Mouse (Mus musculus): ENCODE measurements around the gene Zfp423. TPM values are rescaled to one million over a fixed set of nuclear protein-coding genes. Genes with fewer than 3 reads are reported as not detected.
A peak's percentile ranks its signal among the peaks of the same experiment; 100 is the strongest.

The Zfp423 gene
- polyA plus RNA-seq, 1 experiment from 2014 or later, result 40.3 TPM

GRCm38 (mm10) chr8:87957871-87958450 lies 1.4 kb downstream of the Zfp423 start:
- peak overlapping the region; percentile 99 for H3K9ac ChIP-seq (ENCODE audit: low read length)
- DNase-seq (ENCODE audit: low spot score, missing footprints), result peak; percentile 95
- H3K9me3 ChIP-seq (ENCODE audit: control insufficient read depth, low read length), result no peaks in the 10 kb centered on the region
- ATAC-seq (ENCODE audit: low FRiP score), result no peak
- peak overlapping the region; percentile 93 for H3K4me3 ChIP-seq (ENCODE audit: low read depth, low read length)
- H3K4me2 ChIP-seq, result peak overlapping the region; percentile 98
- WGBS, result under 1% methylated on average over 20 of the region's 20 CpGs
- no peaks in the 10 kb centered on the region for H3K36me3 ChIP-seq (ENCODE audit: control insufficient read depth, insufficient read depth, low read length)
- H3K27me3 ChIP-seq (ENCODE audit: control insufficient read depth, insufficient read depth, low read length), result peaks cover 7% of the 10 kb centered on the region
- peaks cover 70% of the 10 kb centered on the region for H3K4me1 ChIP-seq (ENCODE audit: control insufficient read depth, insufficient read depth, low read length)
- H3K27ac ChIP-seq (ENCODE audit: low read depth, low read length), result peak overlapping the region; percentile 94

- no peak overlapping the region; the same call in 1 of the 2 replicates for H3K9ac ChIP-seq (ENCODE audit: low read length)
- WGBS, result 65% methylated on average over 5 of the region's 5 CpGs
- H3K4me2 ChIP-seq, result no peak overlapping the region
- H3K9me3 ChIP-seq (ENCODE audit: control insufficient read depth, low read length), result no peaks in the 10 kb centered on the region
- no peaks in the 10 kb centered on the region for H3K36me3 ChIP-seq (ENCODE audit: control insufficient read depth, insufficient read depth, low read length)
- H3K27me3 ChIP-seq (ENCODE audit: control insufficient read depth, insufficient read depth, low read length), result no peaks in the 10 kb centered on the region; the same call in 1 of the 2 replicates
- DNase-seq (ENCODE audit: low spot score, missing footprints), result no peak
- H3K27ac ChIP-seq (ENCODE audit: low read depth, low read length), result no peak overlapping the region
- peaks cover 60% of the 10 kb centered on the region for H3K4me1 ChIP-seq (ENCODE audit: control insufficient read depth, insufficient read depth, low read length)
- no peak for ATAC-seq (ENCODE audit: low FRiP score)
- H3K4me3 ChIP-seq (ENCODE audit: low read depth, low read length), result no peak overlapping the region
Observed at GRCm38 (mm10) chr8:87956001-87956400, 3.4 kb downstream of the Zfp423 start.

- Histone ChIP-seq H3K27me3 (ENCODE audit: control insufficient read depth, insufficient read depth, low read length) (no peaks in the 10 kb centered on the region), H3K4me1 (ENCODE audit: control insufficient read depth, insufficient read depth, low read length) (peaks cover 63% of the 10 kb centered on the region), H3K4me3 (ENCODE audit: low read depth, low read length) (no peak overlapping the region), H3K9me3 (ENCODE audit: control insufficient read depth, low read length) (no peaks in the 10 kb centered on the region), H3K36me3 (ENCODE audit: control insufficient read depth, insufficient read depth, low read length) (no peaks in the 10 kb centered on the region), H3K4me2 (peak overlapping the region; percentile 22; the same call in 1 of the 2 replicates), H3K27ac (ENCODE audit: low read depth, low read length) (no peak overlapping the region), H3K9ac (ENCODE audit: low read length) (peak overlapping the region; percentile 25; the same call in 1 of the 2 replicates)
- no peak for ATAC-seq (ENCODE audit: low FRiP score)
- WGBS, result 7% methylated on average over 5 of the region's 5 CpGs
- DNase-seq (ENCODE audit: low spot score, missing footprints), result peak; percentile 86
Observed at GRCm38 (mm10) chr8:87953473-87953872, 5.9 kb downstream of the Zfp423 start.

GRCm38 (mm10) chr8:87952298-87952697 lies 7.1 kb downstream of the Zfp423 start:
- no peaks in the 10 kb centered on the region for H3K9me3 ChIP-seq (ENCODE audit: control insufficient read depth, low read length)
- no peaks in the 10 kb centered on the region for H3K27me3 ChIP-seq (ENCODE audit: control insufficient read depth, insufficient read depth, low read length)
- H3K4me1 ChIP-seq (ENCODE audit: control insufficient read depth, insufficient read depth, low read length), result peaks cover 65% of the 10 kb centered on the region
- H3K27ac ChIP-seq (ENCODE audit: low read depth, low read length), result no peak overlapping the region
- H3K9ac ChIP-seq (ENCODE audit: low read length), result no peak overlapping the region
- DNase-seq (ENCODE audit: low spot score, missing footprints) (peak; percentile 78), ATAC-seq (ENCODE audit: low FRiP score) (no peak)
- 79% methylated on average over 6 of the region's 6 CpGs for WGBS
- no peaks in the 10 kb centered on the region for H3K36me3 ChIP-seq (ENCODE audit: control insufficient read depth, insufficient read depth, low read length)
- H3K4me2 ChIP-seq, result no peak overlapping the region
- H3K4me3 ChIP-seq (ENCODE audit: low read depth, low read length), result no peak overlapping the region

GRCm38 (mm10) chr8:87944225-87944934 lies 15.0 kb downstream of the Zfp423 start:
- 28% methylated on average over 5 of the region's 5 CpGs for WGBS
- Histone ChIP-seq H3K4me3 (ENCODE audit: low read depth, low read length) (no peak overlapping the region), H3K4me1 (ENCODE audit: control insufficient read depth, insufficient read depth, low read length) (peaks cover 54% of the 10 kb centered on the region), H3K9me3 (ENCODE audit: control insufficient read depth, low read length) (no peaks in the 10 kb centered on the region), H3K36me3 (ENCODE audit: control insufficient read depth, insufficient read depth, low read length) (0 out of 2 replicates have a peak, but pooled peaks cover 2% of the 10 kb centered on the region), H3K27me3 (ENCODE audit: control insufficient read depth, insufficient read depth, low read length) (no peaks in the 10 kb centered on the region), H3K4me2 (peak overlapping the region; percentile 52), H3K27ac (ENCODE audit: low read depth, low read length) (no peak overlapping the region), H3K9ac (ENCODE audit: low read length) (peak overlapping the region; percentile 66)
- DNase-seq (ENCODE audit: low spot score, missing footprints), result no peak
- peak; percentile 8; the same call in 1 of the 2 replicates for ATAC-seq (ENCODE audit: low FRiP score)

- peak; percentile 54 for ATAC-seq (ENCODE audit: low FRiP score)
Observed at GRCm38 (mm10) chr8:87943651-87944091, 15.7 kb downstream of the Zfp423 start.

GRCm38 (mm10) chr8:87940646-87941045 lies 18.7 kb downstream of the Zfp423 start:
- DNase-seq (ENCODE audit: low spot score, missing footprints), result no peak
- H3K27me3 ChIP-seq (ENCODE audit: control insufficient read depth, insufficient read depth, low read length), result no peaks in the 10 kb centered on the region
- H3K27ac ChIP-seq (ENCODE audit: low read depth, low read length), result 0 out of 2 replicates have a peak overlapping the region, but pooled peaks have one; percentile 14
- no peak overlapping the region for H3K9ac ChIP-seq (ENCODE audit: low read length)
- no peaks in the 10 kb centered on the region for H3K9me3 ChIP-seq (ENCODE audit: control insufficient read depth, low read length)
- H3K36me3 ChIP-seq (ENCODE audit: control insufficient read depth, insufficient read depth, low read length), result 0 out of 2 replicates have a peak, but pooled peaks cover under 1% of the 10 kb centered on the region
- peaks cover 64% of the 10 kb centered on the region for H3K4me1 ChIP-seq (ENCODE audit: control insufficient read depth, insufficient read depth, low read length)
- ATAC-seq (ENCODE audit: low FRiP score), result no peak
- WGBS, result 33% methylated on average over 6 of the region's 6 CpGs
- no peak overlapping the region for H3K4me3 ChIP-seq (ENCODE audit: low read depth, low read length)
- H3K4me2 ChIP-seq, result no peak overlapping the region

More at GRCm38 (mm10) chr8:87943651-87944091, 15.7 kb downstream of the Zfp423 start:
- 3% methylated on average over 41 of the region's 42 CpGs for WGBS
- H3K9ac ChIP-seq (ENCODE audit: low read length), result peak overlapping the region; percentile 66
- H3K9me3 ChIP-seq (ENCODE audit: control insufficient read depth, low read length), result no peaks in the 10 kb centered on the region
- DNase-seq (ENCODE audit: low spot score, missing footprints), result peak; percentile 91
- 0 out of 2 replicates have a peak, but pooled peaks cover 2% of the 10 kb centered on the region for H3K36me3 ChIP-seq (ENCODE audit: control insufficient read depth, insufficient read depth, low read length)
- peak overlapping the region; percentile 52 for H3K4me2 ChIP-seq
- no peaks in the 10 kb centered on the region for H3K27me3 ChIP-seq (ENCODE audit: control insufficient read depth, insufficient read depth, low read length)
- peak overlapping the region; percentile 30 for H3K4me3 ChIP-seq (ENCODE audit: low read depth, low read length)
- no peak overlapping the region for H3K27ac ChIP-seq (ENCODE audit: low read depth, low read length)
- peaks cover 58% of the 10 kb centered on the region for H3K4me1 ChIP-seq (ENCODE audit: control insufficient read depth, insufficient read depth, low read length)

- ATAC-seq (ENCODE audit: low FRiP score), result no peak
- H3K4me3 ChIP-seq (ENCODE audit: low read depth, low read length), result peak overlapping the region; percentile 14
- WGBS, result 8% methylated on average over 8 of the region's 8 CpGs
Observed at GRCm38 (mm10) chr8:87939308-87939936, 20.0 kb downstream of the Zfp423 start.

More at GRCm38 (mm10) chr8:87939308-87939936, 20.0 kb downstream of the Zfp423 start:
- H3K27me3 ChIP-seq (ENCODE audit: control insufficient read depth, insufficient read depth, low read length), result no peaks in the 10 kb centered on the region
- H3K9ac ChIP-seq (ENCODE audit: low read length), result peak overlapping the region; percentile 52
- no peaks in the 10 kb centered on the region for H3K36me3 ChIP-seq (ENCODE audit: control insufficient read depth, insufficient read depth, low read length)
- DNase-seq (ENCODE audit: low spot score, missing footprints), result peak; percentile 88
- peaks cover 60% of the 10 kb centered on the region for H3K4me1 ChIP-seq (ENCODE audit: control insufficient read depth, insufficient read depth, low read length)
- peak overlapping the region; percentile 36 for H3K4me2 ChIP-seq
- H3K27ac ChIP-seq (ENCODE audit: low read depth, low read length), result peak overlapping the region; percentile 81
- no peaks in the 10 kb centered on the region for H3K9me3 ChIP-seq (ENCODE audit: control insufficient read depth, low read length)

Measured in midbrain, embryonic 11.5 days (tissue).